Mouse (Mus musculus) neural tube, embryonic 13.5 days (tissue): ENCODE data around the gene Gm49353. TPM values are rescaled to one million over a fixed set of nuclear protein-coding genes. Genes with fewer than 3 reads are reported as not detected.

Experiments
- ATAC-seq: fragments of 200-750 bp; cut with Nextera tagmentation; 2 replicates; pipeline ENCODE4 v1.8.0; 2017; ENCODE audit warnings: low read depth, mild to moderate bottlenecking, moderate TSS enrichment, moderate library complexity
- H3K27ac ChIP-seq: fragments of 300-500 bp; sonication (generic); replicated peaks from 2 replicates; pipeline ENCODE4 v1.5.1; 2015; ENCODE audit warnings: moderate library complexity, mild to moderate bottlenecking, inconsistent platforms
- H3K27me3 ChIP-seq: fragments of 300-500 bp; sonication (generic); 2 replicates; pipeline ENCODE4 v1.6.1; 2015; ENCODE audit warnings: mild to moderate bottlenecking, inconsistent platforms
- H3K36me3 ChIP-seq: fragments of 300-500 bp; sonication (generic); 2 replicates; pipeline ENCODE4 v1.6.1; 2015; ENCODE audit warnings: mild to moderate bottlenecking, inconsistent platforms
- H3K4me1 ChIP-seq: fragments of 300-500 bp; sonication (generic); replicated peaks from 2 replicates; pipeline ENCODE4 v1.6.1; 2015; ENCODE audit warnings: inconsistent platforms
- H3K4me2 ChIP-seq: fragments of 300-500 bp; sonication (generic); 2 replicates; pipeline ENCODE4 v1.6.1; 2015; ENCODE audit warnings: inconsistent platforms, mild to moderate bottlenecking, moderate library complexity
- H3K4me3 ChIP-seq: fragments of 300-500 bp; sonication (generic); 2 replicates; pipeline ENCODE4 v1.5.1; 2015; ENCODE audit warnings: mild to moderate bottlenecking, inconsistent platforms
- H3K9ac ChIP-seq: fragments of 300-500 bp; sonication (generic); 2 replicates; pipeline ENCODE4 v1.6.1; 2015; ENCODE audit warnings: moderate library complexity, mild to moderate bottlenecking, inconsistent platforms
- H3K9me3 ChIP-seq: fragments of 300-500 bp; sonication (generic); 2 replicates; pipeline ENCODE4 v1.6.1; 2016; ENCODE audit warnings: inconsistent platforms
- WGBS: fragments of 180-500 bp; shearing (Covaris S2); methylation state at CpG from one replicate; pipeline ENCODE4 v1.1.7; 2015; 5-methylcytosine and 5-hydroxymethylcytosine counted together
- polyA plus RNA-seq: library from polyadenylated mRNA; unstranded; fragments of >200 nt; fragmentation: Nextera tagmentation; extraction: Ambion mirVana; gene quantifications from 2 replicates; pipeline ENCODE4 v1.2.1, GENCODE M21; 2015

The Gm49353 gene
- polyA plus RNA-seq, 1 experiment from 2014 or later: 13.0 TPM

GRCm38 (mm10) chr10:29206730-29207129 is 8.0 kb downstream of the Gm49353 start:
- Histone ChIP-seq H3K27me3 (no peaks in the 10 kb centered on the region), H3K4me2 (no peak overlapping the region), H3K4me1 (peaks cover 11% of the 10 kb centered on the region; the same call in 1 of the 2 replicates), H3K9ac (no peak overlapping the region), H3K36me3 (peaks cover 20% of the 10 kb centered on the region), H3K4me3 (no peak overlapping the region), H3K9me3 (no peaks in the 10 kb centered on the region), H3K27ac (no peak overlapping the region)
- ATAC-seq: peak; percentile 62; the same call in 1 of the 2 replicates

GRCm38 (mm10) chr10:29208735-29209134 is 10.0 kb downstream of the Gm49353 start:
- H3K9me3 ChIP-seq: no peaks in the 10 kb centered on the region
- H3K27me3 ChIP-seq: no peaks in the 10 kb centered on the region
- WGBS: 41% methylated on average over 3 of the region's 3 CpGs
- peaks cover 12% of the 10 kb centered on the region; the same call in 1 of the 2 replicates for H3K4me1 ChIP-seq
- ATAC-seq: no peak
- no peak overlapping the region for H3K4me2 ChIP-seq
- H3K9ac ChIP-seq: no peak overlapping the region
- H3K4me3 ChIP-seq: no peak overlapping the region
- H3K36me3 ChIP-seq: peaks cover 14% of the 10 kb centered on the region; the same call in 1 of the 2 replicates
- H3K27ac ChIP-seq: no peak overlapping the region

GRCm38 (mm10) chr10:29211453-29211852 is 12.7 kb downstream of the Gm49353 start, which contains the start of gene 9330159F19Rik:
9330159F19Rik (plus strand) TSS chr10:29211606.
- 7% methylated on average over 4 of the region's 4 CpGs for WGBS
- no peak within 1 kb of the TSS for H3K9ac ChIP-seq
- ATAC-seq: peak; percentile 77
- peaks cover 6% of the 10 kb centered on the region; the same call in 1 of the 2 replicates for H3K36me3 ChIP-seq
- no peaks in the 10 kb centered on the region for H3K9me3 ChIP-seq
- no peak within 1 kb of the TSS for H3K4me2 ChIP-seq
- H3K4me3 ChIP-seq: no peak within 1 kb of the TSS
- H3K27ac ChIP-seq: 0 out of 2 replicates have a peak within 1 kb of the TSS, but pooled peaks have one; percentile 25
- H3K27me3 ChIP-seq: no peaks in the 10 kb centered on the region
- peaks cover 12% of the 10 kb centered on the region; the same call in 1 of the 2 replicates for H3K4me1 ChIP-seq

GRCm38 (mm10) chr10:29213534-29214100 is 14.9 kb downstream of the Gm49353 start:
- Histone ChIP-seq H3K27ac (no peak overlapping the region), H3K9ac (no peak overlapping the region), H3K4me1 (peaks cover 10% of the 10 kb centered on the region; the same call in 1 of the 2 replicates), H3K36me3 (peaks cover 10% of the 10 kb centered on the region; the same call in 1 of the 2 replicates), H3K9me3 (no peaks in the 10 kb centered on the region), H3K4me3 (no peak overlapping the region), H3K4me2 (no peak overlapping the region), H3K27me3 (no peaks in the 10 kb centered on the region)
- ATAC-seq: no peak
- 46% methylated on average over 3 of the region's 3 CpGs for WGBS

- no peaks in the 10 kb centered on the region for H3K9me3 ChIP-seq
- ATAC-seq: no peak
- H3K4me3 ChIP-seq: no peak overlapping the region
- H3K36me3 ChIP-seq: peaks cover 13% of the 10 kb centered on the region
- 98% methylated on average over 1 of the region's 1 CpGs for WGBS
- no peaks in the 10 kb centered on the region for H3K27me3 ChIP-seq
- H3K4me1 ChIP-seq: peaks cover 3% of the 10 kb centered on the region; the same call in 1 of the 2 replicates
- no peak overlapping the region for H3K27ac ChIP-seq
- no peak overlapping the region for H3K9ac ChIP-seq
- no peak overlapping the region for H3K4me2 ChIP-seq
Measured at GRCm38 (mm10) chr10:29216957-29217356, 18.2 kb downstream of the Gm49353 start.

GRCm38 (mm10) chr10:29217451-29217850 is 18.7 kb downstream of the Gm49353 start:
- H3K9me3 ChIP-seq: no peaks in the 10 kb centered on the region
- ATAC-seq: no peak; the same call in 1 of the 2 replicates
- no peak overlapping the region for H3K4me3 ChIP-seq
- H3K4me2 ChIP-seq: no peak overlapping the region
- 75% methylated on average over 2 of the region's 2 CpGs for WGBS
- peaks cover 3% of the 10 kb centered on the region; the same call in 1 of the 2 replicates for H3K4me1 ChIP-seq
- H3K9ac ChIP-seq: no peak overlapping the region
- no peak overlapping the region for H3K27ac ChIP-seq
- no peaks in the 10 kb centered on the region for H3K27me3 ChIP-seq
- H3K36me3 ChIP-seq: peaks cover 18% of the 10 kb centered on the region

GRCm38 (mm10) chr10:29225329-29225728 is 26.6 kb downstream of the Gm49353 start:
- Histone ChIP-seq H3K36me3 (peaks cover 54% of the 10 kb centered on the region), H3K4me1 (no peaks in the 10 kb centered on the region), H3K9ac (no peak overlapping the region), H3K4me3 (no peak overlapping the region), H3K27me3 (no peaks in the 10 kb centered on the region), H3K9me3 (no peaks in the 10 kb centered on the region), H3K27ac (no peak overlapping the region), H3K4me2 (no peak overlapping the region)
- no peak for ATAC-seq
- 92% methylated on average over 4 of the region's 4 CpGs for WGBS

GRCm38 (mm10) chr10:29231208-29231607 is 32.5 kb downstream of the Gm49353 start:
- Histone ChIP-seq H3K9me3 (no peaks in the 10 kb centered on the region), H3K9ac (no peak overlapping the region), H3K4me2 (no peak overlapping the region), H3K27ac (no peak overlapping the region), H3K36me3 (peaks cover 35% of the 10 kb centered on the region), H3K27me3 (no peaks in the 10 kb centered on the region), H3K4me3 (no peak overlapping the region), H3K4me1 (no peaks in the 10 kb centered on the region)
- ATAC-seq: no peak
- 87% methylated on average over 2 of the region's 2 CpGs for WGBS

Other genes with a start within 250 kb of the Gm49353 start
- gene 2310057J18Rik, start 212.7 kb upstream of the Gm49353 start, polyA plus RNA-seq: not detected in 2 replicates
- 91.9 and 109 TPM in 2 replicates for gene Soga3, start 55.1 kb upstream of the Gm49353 start, polyA plus RNA-seq
- 24.5 and 26.1 TPM in 2 replicates for gene 9330159F19Rik, start 12.7 kb downstream of the Gm49353 start, polyA plus RNA-seq
- 25.5 and 26.7 TPM in 2 replicates for gene Echdc1, start 114.2 kb downstream of the Gm49353 start, polyA plus RNA-seq
- gene Rnf146, start 163.5 kb downstream of the Gm49353 start, polyA plus RNA-seq: 84.3 and 88.8 TPM in 2 replicates